Mouse (Mus musculus) heart, postnatal 0 days (tissue): ENCODE data around the gene 1500009C09Rik.

Experiments
- CTCF ChIP-seq: IDR thresholded peaks from 2 replicates; pipeline ENCODE4 v1.5.1; 2016; ENCODE audit warnings: antibody characterized with exemption, control low read depth, low read depth
- EP300 ChIP-seq: IDR thresholded peaks from 2 replicates; pipeline ENCODE4 v1.6.1; 2016; ENCODE audit warnings: antibody characterized with exemption, low read depth

DNA sequence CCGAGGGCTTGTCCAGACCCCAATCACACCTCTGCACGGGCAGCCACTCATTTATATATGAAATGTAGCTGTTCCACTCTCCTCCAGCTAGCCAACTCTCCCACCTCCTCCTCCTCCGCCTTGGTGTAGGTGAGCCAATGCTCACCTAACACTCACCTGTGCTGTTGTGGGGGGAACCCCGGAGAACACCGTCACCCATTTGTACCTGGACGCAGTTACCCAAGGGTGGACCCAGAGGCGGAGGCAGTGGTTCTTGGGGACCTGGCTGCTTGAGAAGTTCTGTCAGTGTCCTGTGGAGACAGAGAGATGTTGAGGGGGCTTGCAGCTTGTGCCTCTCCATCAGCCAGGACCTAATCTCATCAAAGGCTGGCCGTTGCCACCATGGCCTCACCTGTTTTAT lies 43.9 kb upstream of the 1500009C09Rik start:
- no peak for TF ChIP-seq EP300
- TF ChIP-seq CTCF = no peak
